Mouse (Mus musculus) limb, embryonic 14.5 days (tissue): ENCODE data around the gene Tmem140. TPM values are rescaled to one million over a fixed set of nuclear protein-coding genes. Genes with fewer than 3 reads are reported as not detected.

Experiments used
- ATAC-seq: fragments of 200-750 bp; cut with Nextera tagmentation; 2 replicates; pipeline ENCODE4 v1.8.0; 2017; ENCODE audit warnings: low read depth, moderate number of reproducible peaks, moderate TSS enrichment; ENCODE audit not compliant: low FRiP score
- DNase-seq: peaks from one replicate; pipeline ENCODE4 v3.0.0-alpha.2; 2015; ENCODE audit warnings: low spot score
- H3K27ac ChIP-seq: fragments of 300-500 bp; sonication (generic); replicated peaks from 2 replicates; pipeline ENCODE4 v1.5.1; 2014; ENCODE audit warnings: low read depth, mild to moderate bottlenecking, low read length, moderate library complexity, mixed read lengths
- H3K27me3 ChIP-seq: fragments of 300-500 bp; sonication (generic); 2 replicates; pipeline ENCODE4 v1.6.1; 2014; ENCODE audit warnings: low read length, mixed read lengths; ENCODE audit not compliant: control insufficient read depth, insufficient read depth
- H3K36me3 ChIP-seq: fragments of 300-500 bp; sonication (generic); 2 replicates; pipeline ENCODE4 v1.6.1; 2014; ENCODE audit warnings: mild to moderate bottlenecking, low read length, moderate library complexity, mixed read lengths; ENCODE audit not compliant: control insufficient read depth, insufficient read depth
- H3K4me1 ChIP-seq: fragments of 300-500 bp; sonication (generic); 2 replicates; pipeline ENCODE4 v1.6.1; 2014; ENCODE audit warnings: antibody characterized with exemption, low read length, mixed read lengths; ENCODE audit not compliant: control insufficient read depth, insufficient read depth
- H3K4me2 ChIP-seq: fragments of 300-500 bp; sonication (generic); replicated peaks from 2 replicates; pipeline ENCODE4 v1.6.1; 2014; ENCODE audit warnings: low read depth, mild to moderate bottlenecking, low read length, moderate library complexity; ENCODE audit not compliant: severe bottlenecking
- H3K4me3 ChIP-seq: fragments of 300-500 bp; sonication (generic); replicated peaks from 2 replicates; pipeline ENCODE4 v1.5.1; 2014; ENCODE audit warnings: low read length
- H3K9ac ChIP-seq: fragments of 300-500 bp; sonication (generic); 2 replicates; pipeline ENCODE4 v1.6.1; 2014; ENCODE audit warnings: mild to moderate bottlenecking, low read depth, low read length, moderate library complexity; ENCODE audit not compliant: severe bottlenecking
- H3K9me3 ChIP-seq: fragments of 300-500 bp; sonication (generic); 2 replicates; pipeline ENCODE4 v1.6.1; 2016; ENCODE audit warnings: low read length; ENCODE audit not compliant: control insufficient read depth
- POLR2A ChIP-seq: fragments of 200-500 bp; IDR thresholded peaks from 2 replicates; pipeline ENCODE4 v1.8.0; 2012; ENCODE audit warnings: inconsistent platforms, mild to moderate bottlenecking, moderate library complexity, borderline replicate concordance; ENCODE audit not compliant: insufficient read depth, insufficient read length; ENCODE audit errors: extremely low read depth
- WGBS: fragments of 180-500 bp; shearing (Covaris S2); extraction: QIAGEN DNeasy Blood & Tissue Kit; methylation state at CpG from one replicate; pipeline ENCODE4 v1.1.7; 2014; 5-methylcytosine and 5-hydroxymethylcytosine counted together
- polyA plus RNA-seq, 2 experiments: library from polyadenylated mRNA; depleted of rRNA in 1 of 2; stranded (reverse) in 1 of 2; unstranded in 1 of 2; fragments of >200 nt; fragmentation: Nextera tagmentation in 1 of 2; extraction: Ambion mirVana in 1 of 2; gene quantifications; 2 replicates each; pipeline versions ENCODE4 v1.2.1 to v1.2.3; 2012 to 2014

Tmem140 gene
- 1.2 and 1.8 TPM in 2 replicates for polyA plus RNA-seq (2012; rRNA removed)
- polyA plus RNA-seq (2014; fragmentation: Nextera tagmentation; extraction: Ambion mirVana), result 1.2 and 2.5 TPM in 2 replicates

- ATAC-seq, result no peak
Measured at GRCm38 (mm10) chr6:34862791-34863403, at the start of gene Tmem140. Gene Tmem140 (plus strand): TSS chr6:34863146.

GRCm38 (mm10) chr6:34824406-34824805 is 38.5 kb upstream of the Tmem140 start:
- DNase-seq (no peak), ATAC-seq (no peak)
- Histone ChIP-seq H3K4me3 (no peak overlapping the region), H3K4me1 (no peaks in the 10 kb centered on the region), H3K4me2 (no peak overlapping the region), H3K36me3 (no peaks in the 10 kb centered on the region), H3K27me3 (no peaks in the 10 kb centered on the region), H3K9me3 (0 out of 2 replicates have a peak, but pooled peaks cover 5% of the 10 kb centered on the region), H3K9ac (no peak overlapping the region), H3K27ac (no peak overlapping the region)
- TF ChIP-seq POLR2A, result no peak

More at GRCm38 (mm10) chr6:34862791-34863403, at the start of gene Tmem140:
- Histone ChIP-seq H3K36me3 (no peaks in the 10 kb centered on the region), H3K9ac (peak within 1 kb of the TSS; percentile 44), H3K27ac (no peak within 1 kb of the TSS), H3K27me3 (no peaks in the 10 kb centered on the region), H3K4me1 (peaks cover 12% of the 10 kb centered on the region), H3K9me3 (no peaks in the 10 kb centered on the region), H3K4me2 (peak within 1 kb of the TSS; percentile 39), H3K4me3 (peak within 1 kb of the TSS; percentile 7)
- DNase-seq, result no peak
- no peak for TF ChIP-seq POLR2A
- 22% methylated on average over 11 of the region's 11 CpGs for WGBS

DNA sequence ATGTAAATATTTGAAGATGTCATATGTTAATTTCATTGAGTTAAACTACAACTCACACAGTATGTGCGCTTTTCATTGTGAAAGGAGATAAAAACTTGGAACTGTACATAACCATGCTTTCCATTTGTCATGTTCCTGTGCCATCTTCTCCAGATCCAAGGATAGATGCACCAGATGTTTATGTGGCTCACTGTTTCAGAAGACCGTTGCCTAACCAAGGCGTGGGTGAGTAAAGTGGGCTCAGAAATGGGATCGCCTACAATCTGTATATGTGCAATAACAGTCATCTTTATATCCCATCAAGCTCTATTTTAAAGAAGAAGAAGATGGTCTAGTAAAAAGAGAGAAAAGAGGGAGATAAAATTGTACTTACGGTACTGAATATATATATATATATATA is 30.6 kb upstream of the Tmem140 start:
- 92% methylated on average over 5 of the region's 5 CpGs for WGBS
- Histone ChIP-seq H3K9ac (no peak overlapping the region), H3K4me2 (no peak overlapping the region), H3K36me3 (no peaks in the 10 kb centered on the region), H3K9me3 (no peaks in the 10 kb centered on the region), H3K4me1 (no peaks in the 10 kb centered on the region), H3K4me3 (no peak overlapping the region), H3K27me3 (no peaks in the 10 kb centered on the region), H3K27ac (no peak overlapping the region)
- no peak for DNase-seq
- ATAC-seq, result no peak
- no peak for TF ChIP-seq POLR2A

DNA sequence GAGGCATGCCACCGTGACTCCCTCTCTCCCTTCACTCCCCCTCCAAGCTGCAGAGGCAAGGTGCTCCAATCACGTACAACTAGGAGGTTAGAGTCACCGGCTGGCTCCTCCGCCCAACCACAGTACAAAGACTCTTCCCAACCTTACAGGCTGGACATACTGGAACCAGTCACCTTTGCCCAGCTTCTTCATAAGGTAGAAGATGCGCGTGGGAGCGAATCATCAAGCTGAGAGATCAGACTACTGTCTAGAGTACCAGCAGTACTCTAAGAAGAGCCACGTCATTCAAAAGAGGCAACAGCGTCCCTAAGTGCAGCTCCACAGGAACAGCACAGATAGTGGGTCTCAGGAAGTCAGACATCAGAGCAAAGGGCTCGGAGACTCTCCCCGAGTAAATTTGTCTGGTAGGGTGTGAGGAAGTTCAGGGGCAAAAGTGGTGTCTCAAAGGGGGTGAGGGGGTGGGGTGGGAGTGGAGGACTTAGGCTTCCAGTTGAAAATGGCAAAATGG is 1.3 kb upstream of the Tmem140 start:
- Histone ChIP-seq H3K9me3 (no peaks in the 10 kb centered on the region), H3K36me3 (no peaks in the 10 kb centered on the region), H3K27me3 (no peaks in the 10 kb centered on the region), H3K4me3 (no peak overlapping the region), H3K4me2 (no peak overlapping the region), H3K4me1 (peaks cover 12% of the 10 kb centered on the region), H3K27ac (no peak overlapping the region), H3K9ac (no peak overlapping the region)
- TF ChIP-seq POLR2A, result no peak
- 91% methylated on average over 11 of the region's 11 CpGs for WGBS
- ATAC-seq (no peak), DNase-seq (no peak)

- no peak overlapping the region for H3K27ac ChIP-seq
- H3K9ac ChIP-seq, result no peak overlapping the region
- H3K9me3 ChIP-seq, result no peaks in the 10 kb centered on the region
- H3K36me3 ChIP-seq, result no peaks in the 10 kb centered on the region
- H3K4me2 ChIP-seq, result peak overlapping the region; percentile 39; the same call in 1 of the 2 replicates
- ATAC-seq (no peak), DNase-seq (no peak)
- peaks cover 12% of the 10 kb centered on the region for H3K4me1 ChIP-seq
- H3K4me3 ChIP-seq, result no peak overlapping the region
- WGBS, result 91% methylated on average over 6 of the region's 6 CpGs
- H3K27me3 ChIP-seq, result no peaks in the 10 kb centered on the region
- no peak for TF ChIP-seq POLR2A
Measured at GRCm38 (mm10) chr6:34862381-34862780, 565 bp upstream of the Tmem140 start.
